Mouse (Mus musculus) stomach, embryonic 14.5 days (tissue): ENCODE data around the gene Nme8. TPM values are rescaled to one million over a fixed set of nuclear protein-coding genes. Genes with fewer than 3 reads are reported as not detected.
A peak's percentile ranks its signal among the peaks of the same experiment; 100 is the strongest.

Source experiments
- ATAC-seq: fragments of 200-750 bp; cut with Nextera tagmentation; 2 replicates; pipeline ENCODE4 v1.8.0; 2017; ENCODE audit warnings: low read depth, moderate TSS enrichment; ENCODE audit not compliant: insufficient number of reproducible peaks, insufficient read depth, low FRiP score
- H3K27ac ChIP-seq: fragments of 300-500 bp; sonication (generic); 2 replicates; pipeline ENCODE4 v1.5.1; 2014; ENCODE audit warnings: mild to moderate bottlenecking, low read length, moderate library complexity, mixed read lengths
- H3K27me3 ChIP-seq: fragments of 300-500 bp; sonication (generic); 2 replicates; pipeline ENCODE4 v1.6.1; 2014; ENCODE audit warnings: low read length, control low read depth, mixed read lengths; ENCODE audit not compliant: control insufficient read depth, insufficient read depth
- H3K36me3 ChIP-seq: fragments of 300-500 bp; sonication (generic); 2 replicates; pipeline ENCODE4 v1.6.1; 2014; ENCODE audit warnings: mild to moderate bottlenecking, control low read depth, low read length, moderate library complexity, mixed read lengths; ENCODE audit not compliant: control insufficient read depth, insufficient read depth
- H3K4me1 ChIP-seq: fragments of 300-500 bp; sonication (generic); 2 replicates; pipeline ENCODE4 v1.6.1; 2014; ENCODE audit warnings: low read length, control low read depth, mixed read lengths; ENCODE audit not compliant: control insufficient read depth, insufficient read depth
- H3K4me2 ChIP-seq: fragments of 300-500 bp; sonication (generic); replicated peaks from 2 replicates; pipeline ENCODE4 v1.6.1; 2014; ENCODE audit warnings: low read depth, low read length, control low read depth
- H3K4me3 ChIP-seq: fragments of 300-500 bp; sonication (generic); 2 replicates; pipeline ENCODE4 v1.5.1; 2014; ENCODE audit warnings: low read depth, low read length, control low read depth
- H3K9ac ChIP-seq: fragments of 300-500 bp; sonication (generic); replicated peaks from 2 replicates; pipeline ENCODE4 v1.6.1; 2014; ENCODE audit warnings: low read depth, mild to moderate bottlenecking, control low read depth, low read length, moderate library complexity, mixed read lengths
- H3K9me3 ChIP-seq: fragments of 300-500 bp; sonication (generic); 2 replicates; pipeline ENCODE4 v1.6.1; 2016; ENCODE audit warnings: low read depth, low read length, control low read depth; ENCODE audit not compliant: control insufficient read depth
- WGBS: fragments of 180-500 bp; shearing (Covaris S2); extraction: QIAGEN DNeasy Blood & Tissue Kit; methylation state at CpG from one replicate; pipeline ENCODE4 v1.1.7; 2014; 5-methylcytosine and 5-hydroxymethylcytosine counted together
- polyA plus RNA-seq: library from polyadenylated mRNA; unstranded; fragments of >200 nt; fragmentation: Nextera tagmentation; extraction: Ambion mirVana; gene quantifications from 2 replicates; pipeline ENCODE4 v1.2.1, GENCODE M21; 2014

Gene Nme8
- polyA plus RNA-seq, 1 experiment from 2014 or later: 0.16 TPM

GRCm38 (mm10) chr13:19626473-19626872 lies 71.1 kb downstream of the Nme8 start:
- Histone ChIP-seq H3K27me3 (peaks cover 5% of the 10 kb centered on the region), H3K27ac (no peak overlapping the region), H3K4me2 (no peak overlapping the region), H3K36me3 (no peaks in the 10 kb centered on the region), H3K9me3 (no peaks in the 10 kb centered on the region), H3K9ac (no peak overlapping the region), H3K4me3 (no peak overlapping the region), H3K4me1 (no peaks in the 10 kb centered on the region)
- no peak for ATAC-seq
- WGBS: 70% methylated on average over 1 of the region's 1 CpGs

- Histone ChIP-seq H3K27me3 (peaks cover 5% of the 10 kb centered on the region), H3K36me3 (no peaks in the 10 kb centered on the region), H3K4me2 (no peak overlapping the region), H3K9ac (no peak overlapping the region), H3K9me3 (no peaks in the 10 kb centered on the region), H3K4me1 (no peaks in the 10 kb centered on the region), H3K4me3 (no peak overlapping the region), H3K27ac (no peak overlapping the region)
- WGBS: 85% methylated on average over 11 of the region's 11 CpGs
- ATAC-seq: no peak
Measured at GRCm38 (mm10) chr13:19624632-19625320, 72.8 kb downstream of the Nme8 start.

GRCm38 (mm10) chr13:19623228-19623905 lies 74.2 kb downstream of the Nme8 start:
- peak; percentile 15; the same call in 1 of the 2 replicates for ATAC-seq
- WGBS: 19% methylated on average over 30 of the region's 30 CpGs
- H3K4me2 ChIP-seq: peak overlapping the region; percentile 89
- peak overlapping the region; percentile 21; the same call in 1 of the 2 replicates for H3K9ac ChIP-seq
- H3K27me3 ChIP-seq: peaks cover 5% of the 10 kb centered on the region
- H3K9me3 ChIP-seq: no peaks in the 10 kb centered on the region
- H3K27ac ChIP-seq: no peak overlapping the region
- peak overlapping the region; percentile 39 for H3K4me3 ChIP-seq
- no peaks in the 10 kb centered on the region for H3K4me1 ChIP-seq
- H3K36me3 ChIP-seq: no peaks in the 10 kb centered on the region

- ATAC-seq: peak; percentile 74
- Histone ChIP-seq H3K27me3 (peaks cover 5% of the 10 kb centered on the region), H3K4me3 (peak within 1 kb of the TSS; percentile 39), H3K9me3 (no peaks in the 10 kb centered on the region), H3K36me3 (no peaks in the 10 kb centered on the region), H3K4me2 (peak within 1 kb of the TSS; percentile 89), H3K27ac (no peak within 1 kb of the TSS), H3K9ac (peak within 1 kb of the TSS; percentile 21; the same call in 1 of the 2 replicates), H3K4me1 (no peaks in the 10 kb centered on the region)
- WGBS: 5% methylated on average over 25 of the region's 25 CpGs
Measured at GRCm38 (mm10) chr13:19622573-19623227, 74.9 kb downstream of the Nme8 start, which contains the start of gene Sfrp4. Gene Sfrp4 (plus strand): TSS chr13:19623104.

GRCm38 (mm10) chr13:19619216-19619927 lies 78.2 kb downstream of the Nme8 start, which contains the start of gene Epdr1:
Gene Epdr1 (minus strand): TSS chr13:19619927.
- Histone ChIP-seq H3K4me2 (peak within 1 kb of the TSS; percentile 93), H3K27me3 (peaks cover 5% of the 10 kb centered on the region), H3K36me3 (no peaks in the 10 kb centered on the region), H3K4me3 (peak within 1 kb of the TSS; percentile 62), H3K4me1 (no peaks in the 10 kb centered on the region), H3K9ac (peak within 1 kb of the TSS; percentile 71), H3K9me3 (no peaks in the 10 kb centered on the region), H3K27ac (peak within 1 kb of the TSS; percentile 27; the same call in 1 of the 2 replicates)
- under 1% methylated on average over 46 of the region's 46 CpGs for WGBS
- peak; percentile 79 for ATAC-seq

GRCm38 (mm10) chr13:19618841-19619215 lies 78.8 kb downstream of the Nme8 start:
- ATAC-seq: peak; percentile 44; the same call in 1 of the 2 replicates
- Histone ChIP-seq H3K27ac (no peak overlapping the region), H3K4me2 (peak overlapping the region; percentile 93), H3K9ac (peak overlapping the region; percentile 71; the same call in 1 of the 2 replicates), H3K4me1 (no peaks in the 10 kb centered on the region), H3K27me3 (peaks cover 5% of the 10 kb centered on the region), H3K36me3 (no peaks in the 10 kb centered on the region), H3K9me3 (no peaks in the 10 kb centered on the region), H3K4me3 (peak overlapping the region; percentile 62)
- 8% methylated on average over 5 of the region's 5 CpGs for WGBS

GRCm38 (mm10) chr13:19618081-19618480 lies 79.5 kb downstream of the Nme8 start:
- no peak for ATAC-seq
- Histone ChIP-seq H3K27ac (no peak overlapping the region), H3K27me3 (no peaks in the 10 kb centered on the region), H3K9me3 (no peaks in the 10 kb centered on the region), H3K9ac (no peak overlapping the region), H3K4me1 (no peaks in the 10 kb centered on the region), H3K4me3 (no peak overlapping the region), H3K36me3 (no peaks in the 10 kb centered on the region), H3K4me2 (no peak overlapping the region)
- WGBS: 92% methylated on average over 4 of the region's 4 CpGs

GRCm38 (mm10) chr13:19614311-19614710 lies 83.3 kb downstream of the Nme8 start:
- H3K4me3 ChIP-seq: no peak overlapping the region
- no peak overlapping the region for H3K4me2 ChIP-seq
- H3K36me3 ChIP-seq: no peaks in the 10 kb centered on the region
- no peaks in the 10 kb centered on the region for H3K27me3 ChIP-seq
- no peak for ATAC-seq
- H3K9me3 ChIP-seq: no peaks in the 10 kb centered on the region
- WGBS: 83% methylated on average over 1 of the region's 1 CpGs
- H3K27ac ChIP-seq: no peak overlapping the region
- no peaks in the 10 kb centered on the region for H3K4me1 ChIP-seq
- no peak overlapping the region for H3K9ac ChIP-seq
